Mouse (Mus musculus): ENCODE results near the gene Ifitm6. TPM values are rescaled to one million over a fixed set of nuclear protein-coding genes. Genes with fewer than 3 reads are reported as not detected.
"Not testable (repeated sequence)": the region's sequence is repeated elsewhere in the genome, so short reads cannot be mapped to it uniquely, and the experiment has no call there.

Ifitm6 gene
- under 1 TPM in 1 of 3 experiments, not detected in 2; 0.94 TPM for polyA plus RNA-seq (2017; shearing (Covaris generic))

DNA sequence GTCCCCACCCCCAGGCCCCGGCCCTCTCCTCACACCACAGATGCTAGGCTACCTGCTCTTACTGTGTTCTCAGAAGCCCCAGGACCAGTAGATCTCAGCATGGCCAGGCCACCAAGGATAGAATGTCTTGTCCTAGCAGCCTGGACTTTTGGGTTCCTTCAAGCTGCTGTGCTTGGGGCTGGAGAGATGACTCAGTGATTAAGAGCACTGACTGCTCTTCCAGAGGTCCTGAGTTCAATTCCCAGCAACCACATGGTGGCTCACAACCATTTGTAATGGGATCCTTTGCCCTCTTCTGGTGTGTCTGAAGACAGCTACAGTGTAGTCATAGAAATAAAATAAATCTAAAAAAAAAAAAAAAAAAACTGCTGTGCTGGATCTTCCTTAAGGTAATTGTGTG is at the start of gene Ifitm6:
Gene Ifitm6 (minus strand): TSS at position 101 of the 400 bp plus-strand sequence.
- not testable (repeated sequence) for ATAC-seq

DNA sequence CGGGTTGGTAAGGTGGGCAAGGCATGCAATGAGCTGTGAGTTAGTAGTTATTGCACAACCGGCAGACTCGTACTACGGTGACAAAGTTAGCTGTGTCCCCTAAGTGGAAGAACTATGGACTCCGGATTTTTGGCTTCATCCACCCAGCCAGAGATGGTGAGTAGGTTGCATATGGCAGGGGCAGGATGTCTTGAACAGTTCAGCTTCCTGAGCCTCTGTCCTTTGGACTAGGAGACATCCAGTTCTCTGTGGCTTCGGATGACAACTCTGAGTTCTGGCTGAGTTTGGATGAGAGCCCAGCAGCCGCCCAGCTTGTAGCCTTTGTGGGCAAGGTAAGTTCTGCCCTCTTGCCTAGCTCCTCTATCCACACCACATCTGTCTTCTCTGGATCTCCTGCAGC is 46.9 kb upstream of the Ifitm6 start:
- ATAC-seq: no peak

DNA sequence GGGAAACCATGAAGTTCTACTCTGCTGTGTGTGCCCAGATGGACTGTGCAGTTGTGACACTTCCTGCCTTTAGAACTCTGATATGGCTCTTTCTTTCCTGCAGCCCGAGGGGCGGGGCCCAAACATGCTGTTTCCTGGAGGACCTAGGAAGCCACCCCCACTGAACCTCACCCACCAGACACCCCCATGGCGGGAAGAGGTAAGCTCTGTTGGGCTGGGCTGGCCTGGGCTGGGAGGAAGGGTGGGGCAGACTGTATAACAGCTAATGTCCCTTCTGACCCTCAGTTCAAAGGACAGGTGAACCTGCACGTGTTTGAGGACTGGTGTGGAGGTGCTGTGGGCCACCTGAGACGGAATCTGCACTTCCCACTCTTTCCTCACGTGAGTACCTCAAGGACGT is 46.5 kb upstream of the Ifitm6 start:
- peak; percentile 60 for ATAC-seq

DNA sequence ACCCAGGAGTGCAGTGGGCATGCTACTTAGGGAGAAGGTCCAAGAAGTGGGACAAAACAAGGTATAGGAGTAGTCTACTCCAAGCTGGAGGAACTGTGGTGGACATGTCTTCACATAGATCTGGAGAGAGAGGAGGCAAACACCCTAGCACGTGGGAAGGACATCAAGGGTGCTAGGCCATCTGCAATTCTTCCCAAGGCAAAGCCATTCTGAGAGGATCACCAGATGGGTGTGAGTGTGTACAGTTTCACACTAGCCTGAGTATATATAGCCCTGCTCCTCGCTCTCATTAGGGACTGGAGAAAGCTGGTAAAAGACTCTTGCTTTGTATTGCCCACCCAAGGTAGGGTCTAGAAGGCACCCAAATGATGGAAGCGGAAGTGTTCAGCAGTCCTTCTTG is 45.6 kb upstream of the Ifitm6 start:
- ATAC-seq: no peak

DNA sequence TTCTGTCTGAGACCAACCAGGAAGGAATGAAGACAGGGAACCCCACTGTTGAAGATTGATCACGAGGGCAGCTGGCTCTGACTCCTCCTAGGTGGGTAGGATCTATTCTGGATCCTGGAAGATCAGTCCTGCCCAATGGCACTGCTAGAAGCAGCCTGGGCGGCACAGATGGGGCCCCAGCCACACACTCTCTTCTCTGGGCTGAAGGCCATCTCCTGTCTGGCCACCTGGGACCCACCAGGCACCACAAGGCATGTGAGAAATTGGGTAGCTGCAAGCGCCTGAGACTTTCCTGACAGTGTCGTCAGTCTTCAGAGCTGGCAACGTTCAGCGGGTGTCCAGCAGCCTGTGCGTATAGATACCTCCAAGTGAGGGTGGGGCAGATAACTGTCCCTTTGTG is 44.8 kb upstream of the Ifitm6 start:
- ATAC-seq: no peak

DNA sequence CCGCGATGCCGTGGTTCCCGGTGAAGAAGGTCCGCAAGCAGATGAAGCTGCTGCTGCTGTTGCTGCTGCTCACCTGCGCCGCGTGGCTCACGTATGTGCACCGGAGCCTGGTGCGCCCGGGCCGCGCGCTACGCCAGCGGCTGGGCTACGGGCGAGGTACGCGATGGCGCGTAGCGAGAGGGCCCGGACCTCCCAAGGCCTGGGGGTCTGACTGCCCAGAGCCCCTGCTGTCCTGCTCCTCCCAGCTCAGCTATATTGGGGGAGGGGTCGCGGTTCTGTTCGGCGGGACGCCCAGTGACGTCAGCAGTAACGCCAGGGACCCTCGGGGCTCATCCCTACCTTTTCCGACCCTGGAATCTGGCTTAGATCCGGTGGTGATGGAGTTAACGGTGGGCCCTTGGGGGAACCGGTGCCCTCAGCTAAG is 43.6 kb upstream of the Ifitm6 start:
- no peak for ATAC-seq

DNA sequence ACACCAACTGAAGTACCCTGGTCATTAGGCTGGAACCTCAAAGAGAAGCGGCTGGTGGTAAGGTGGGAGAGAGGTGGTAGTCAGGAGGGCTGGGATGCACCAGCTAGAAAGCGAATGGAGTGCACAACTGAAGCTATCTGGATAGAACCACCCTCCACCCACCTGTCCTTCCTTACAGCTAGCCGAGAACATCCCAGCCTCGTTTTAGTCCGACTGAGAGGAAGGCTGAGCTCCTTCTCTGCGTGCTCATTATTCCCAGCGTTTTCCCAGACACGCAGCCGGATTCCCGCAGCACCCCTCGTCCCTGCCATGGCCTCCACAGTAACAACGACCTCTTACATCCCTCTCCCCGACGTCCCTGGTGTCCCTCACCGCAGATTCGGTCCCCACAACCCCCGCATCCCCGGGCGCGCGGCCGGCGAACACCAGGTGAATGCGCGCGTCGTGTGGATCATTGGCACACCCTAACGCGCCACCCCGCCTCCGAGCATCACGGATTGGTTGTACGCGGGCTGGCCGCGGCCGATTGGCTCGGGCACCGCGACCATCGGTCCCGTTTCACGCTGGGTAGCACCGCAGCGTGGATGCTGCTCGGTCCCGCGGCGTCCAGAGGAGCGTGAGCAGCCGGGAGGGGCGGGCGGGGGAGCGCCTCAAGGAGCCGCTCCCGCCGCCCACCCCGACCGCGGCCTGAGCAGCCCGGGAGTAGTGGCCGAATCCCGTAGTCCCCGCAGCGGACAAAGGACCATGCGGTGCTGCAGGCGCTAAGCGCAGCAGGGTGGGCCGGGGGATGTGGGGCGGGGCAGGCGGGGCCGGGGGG is 42.9 kb upstream of the Ifitm6 start, which contains the start of gene B4galnt4:
Gene B4galnt4 (plus strand): TSS at position 679 of the 817 bp plus-strand sequence.
- ATAC-seq: peak; percentile 70

DNA sequence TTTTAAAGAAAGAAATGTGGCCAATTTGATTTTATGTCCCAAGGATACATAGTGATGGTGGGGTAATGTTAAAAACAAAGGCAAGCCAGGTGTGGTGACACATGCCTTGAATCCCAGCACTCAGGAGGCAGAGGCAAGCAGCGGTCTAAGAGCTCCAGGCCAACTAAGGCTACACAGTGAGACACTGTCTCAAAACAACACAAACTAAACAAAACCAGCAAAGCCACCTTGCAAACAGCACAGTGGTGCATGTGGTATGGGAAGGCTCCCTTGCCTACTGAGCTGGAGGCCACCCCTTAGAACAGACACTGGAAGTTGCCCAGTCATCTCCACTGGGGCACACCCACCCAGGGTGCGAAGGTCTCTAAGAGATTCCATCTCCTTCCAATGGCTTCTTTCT is 42.2 kb upstream of the Ifitm6 start:
- ATAC-seq: no peak

DNA sequence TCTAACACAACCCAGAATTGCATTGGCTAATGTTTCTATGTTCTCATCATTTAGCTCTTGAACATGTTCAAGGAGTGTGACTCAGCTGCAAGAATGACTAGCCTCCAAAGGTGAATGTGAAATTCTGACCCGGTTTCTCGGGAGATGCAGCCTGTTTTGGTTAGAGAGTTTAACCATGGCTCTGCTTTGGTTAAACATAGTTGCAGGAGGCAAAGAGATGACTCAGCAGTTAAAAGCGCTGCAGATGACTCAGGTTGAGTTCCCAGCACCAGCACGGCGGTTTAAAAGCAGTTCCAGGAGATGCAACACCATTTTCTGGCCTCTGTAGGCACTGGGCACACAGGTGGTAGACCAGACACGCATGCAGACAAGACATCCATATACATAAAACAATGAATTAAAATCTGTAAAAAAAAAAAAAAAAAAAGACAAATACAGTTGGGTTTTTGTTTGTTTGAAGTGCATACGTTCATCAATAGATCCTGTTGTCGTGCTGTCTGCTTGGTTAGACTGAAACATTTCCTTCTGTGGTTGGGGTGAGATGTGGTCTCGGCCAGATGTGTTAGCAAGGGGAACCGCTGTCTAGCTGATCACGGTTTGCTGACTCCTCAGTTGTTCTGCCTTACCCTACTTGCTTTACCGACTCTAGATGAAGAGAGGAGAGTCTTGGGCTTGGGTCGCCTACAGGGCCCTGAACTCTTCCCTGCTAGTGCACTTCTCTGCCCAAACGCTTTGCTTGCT is 41.0 kb upstream of the Ifitm6 start:
- ATAC-seq: peak; percentile 70

DNA sequence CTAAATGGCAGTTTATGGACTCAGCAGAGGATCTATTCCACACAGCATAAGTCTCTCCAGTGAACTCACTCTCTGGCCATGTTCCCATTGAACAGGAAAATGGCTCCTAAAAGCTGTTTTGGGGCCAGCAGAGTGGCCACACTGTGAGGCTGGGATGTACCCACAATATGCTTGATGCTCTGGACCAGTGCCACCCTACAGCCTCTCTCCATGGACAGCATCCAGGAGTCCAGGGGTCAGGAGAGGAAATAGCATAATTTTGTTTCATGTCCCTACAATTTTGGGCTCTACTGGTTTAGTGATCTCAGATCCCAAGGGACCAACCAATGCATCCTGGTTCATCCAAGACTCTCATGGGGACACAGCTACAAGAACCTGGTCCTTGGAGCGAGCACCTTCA is 39.8 kb upstream of the Ifitm6 start:
- no peak for ATAC-seq

DNA sequence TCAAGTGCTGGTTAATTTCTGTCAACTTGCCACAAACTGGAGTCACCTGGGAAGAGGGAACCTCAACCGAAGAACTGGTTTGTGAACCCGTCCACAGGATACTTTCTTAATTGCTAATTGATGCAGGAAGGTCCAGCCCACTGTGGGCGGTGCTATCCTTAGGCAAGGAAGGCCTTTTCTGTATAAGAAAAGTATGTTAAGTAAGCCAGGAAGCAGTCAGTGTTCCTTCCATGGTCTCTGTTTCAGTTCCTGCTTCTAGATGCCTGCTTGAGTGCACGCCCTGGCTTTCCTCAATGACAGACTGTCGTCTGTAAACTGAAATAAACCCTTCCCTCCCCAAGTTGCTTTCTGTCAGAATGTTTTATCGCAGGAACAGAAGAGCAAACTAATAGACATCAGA is 39.3 kb upstream of the Ifitm6 start:
- no peak for ATAC-seq

DNA sequence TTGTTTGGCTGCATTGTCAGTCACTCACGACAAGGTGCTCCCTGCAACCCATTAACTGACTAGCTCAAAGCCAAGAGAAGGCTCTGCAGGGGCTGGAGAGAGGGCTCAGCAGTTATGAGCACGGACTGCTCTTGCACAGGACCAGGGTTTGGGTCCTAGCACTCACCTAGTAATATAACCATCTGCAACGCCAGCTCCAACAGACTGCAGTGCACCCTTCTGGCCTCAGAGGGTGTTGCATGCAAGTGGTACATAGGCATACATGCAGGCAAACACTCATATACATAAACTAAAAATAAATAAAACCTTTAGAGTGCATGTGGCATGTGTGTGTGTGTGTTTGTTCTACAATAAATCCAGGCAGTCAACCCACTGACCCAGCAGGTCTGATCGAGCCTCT is 38.1 kb upstream of the Ifitm6 start:
- ATAC-seq: no peak

DNA sequence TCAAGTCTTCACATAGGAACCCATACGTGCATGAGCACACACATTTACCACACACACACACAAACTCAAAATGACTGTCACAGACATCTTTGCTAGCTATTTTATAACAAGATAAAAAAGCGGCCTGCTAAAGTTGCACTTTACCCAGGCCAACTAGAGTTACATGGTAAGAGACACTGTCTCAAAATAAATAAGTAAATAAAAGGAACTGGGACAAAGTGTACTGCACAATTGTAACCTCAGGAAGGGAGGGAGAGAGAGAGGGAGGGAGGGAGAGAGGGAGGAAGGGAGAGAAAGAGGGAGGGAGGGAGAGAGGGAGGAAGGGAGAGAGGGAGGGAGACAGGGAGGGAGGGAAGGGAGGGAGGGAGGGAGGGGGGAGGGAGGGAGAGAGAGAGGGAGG is 34.7 kb upstream of the Ifitm6 start:
- no peak for ATAC-seq

DNA sequence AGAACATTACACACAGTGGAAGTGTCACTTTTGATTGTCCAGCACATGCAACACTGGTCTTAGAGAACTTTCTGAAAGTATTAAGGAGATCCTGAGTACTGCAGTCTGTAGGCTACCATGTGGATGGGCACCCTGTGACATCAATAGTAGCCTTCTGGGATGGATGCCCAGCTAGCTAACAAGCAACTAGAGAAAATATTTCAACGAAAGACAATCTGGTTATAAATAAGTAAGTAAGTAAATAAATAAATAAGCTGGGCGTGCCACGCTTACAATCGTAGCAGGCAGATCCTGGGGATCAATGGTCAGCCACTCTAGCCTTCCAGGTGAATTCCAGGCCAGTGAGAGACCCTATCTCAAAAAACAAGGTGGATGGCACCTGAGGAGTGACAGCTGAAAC is 34.3 kb upstream of the Ifitm6 start:
- no peak for ATAC-seq

DNA sequence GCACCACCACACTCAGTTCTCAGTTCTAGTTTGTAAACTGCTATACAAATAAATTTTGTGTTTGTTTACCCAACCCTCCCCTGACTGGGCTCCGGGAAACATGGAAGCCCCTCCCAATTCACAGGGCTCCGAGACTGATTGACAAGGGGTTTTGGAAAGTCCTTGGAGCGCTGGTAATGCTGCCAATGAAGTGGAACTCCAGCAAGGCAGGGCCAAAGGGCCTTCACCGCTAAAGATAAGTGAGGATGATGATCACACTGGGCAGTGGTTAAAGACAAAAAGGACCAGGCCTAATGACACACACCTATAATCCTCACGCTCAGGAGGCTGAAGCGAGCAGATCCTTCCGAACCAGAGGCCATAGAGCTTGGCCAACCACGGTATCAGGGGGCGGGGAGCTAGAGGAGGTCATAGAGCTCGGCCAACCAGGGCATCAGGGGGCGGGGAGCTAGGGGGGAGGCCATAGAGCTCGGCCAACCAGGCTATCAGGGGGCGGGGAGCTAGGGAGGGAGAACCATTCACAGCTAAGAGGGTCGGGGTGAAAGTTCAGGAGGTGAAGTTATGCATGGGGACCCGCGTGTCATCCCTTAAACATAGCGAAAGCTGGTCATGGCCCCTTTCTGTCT is 33.4 kb upstream of the Ifitm6 start:
- ATAC-seq: no peak

DNA sequence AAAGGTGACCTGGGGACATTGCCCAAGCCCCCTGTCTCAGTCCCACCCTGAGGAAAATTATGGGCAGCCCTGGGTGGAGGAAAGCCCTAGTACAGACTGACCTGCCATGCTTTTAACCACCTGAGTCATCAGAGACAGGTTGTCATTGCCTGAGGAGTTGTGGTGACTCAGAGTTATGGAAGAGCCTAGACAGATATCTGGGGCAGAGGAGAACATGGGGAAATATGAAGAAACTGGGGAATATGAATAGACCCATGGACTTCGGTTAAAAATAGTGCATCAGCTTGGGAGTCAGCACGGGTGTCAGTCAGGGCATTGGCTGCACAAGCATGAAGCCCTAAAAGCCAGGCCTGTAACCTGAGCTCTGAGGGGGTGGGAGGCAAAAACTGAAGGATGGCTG is 31.6 kb upstream of the Ifitm6 start:
- ATAC-seq: no peak

DNA sequence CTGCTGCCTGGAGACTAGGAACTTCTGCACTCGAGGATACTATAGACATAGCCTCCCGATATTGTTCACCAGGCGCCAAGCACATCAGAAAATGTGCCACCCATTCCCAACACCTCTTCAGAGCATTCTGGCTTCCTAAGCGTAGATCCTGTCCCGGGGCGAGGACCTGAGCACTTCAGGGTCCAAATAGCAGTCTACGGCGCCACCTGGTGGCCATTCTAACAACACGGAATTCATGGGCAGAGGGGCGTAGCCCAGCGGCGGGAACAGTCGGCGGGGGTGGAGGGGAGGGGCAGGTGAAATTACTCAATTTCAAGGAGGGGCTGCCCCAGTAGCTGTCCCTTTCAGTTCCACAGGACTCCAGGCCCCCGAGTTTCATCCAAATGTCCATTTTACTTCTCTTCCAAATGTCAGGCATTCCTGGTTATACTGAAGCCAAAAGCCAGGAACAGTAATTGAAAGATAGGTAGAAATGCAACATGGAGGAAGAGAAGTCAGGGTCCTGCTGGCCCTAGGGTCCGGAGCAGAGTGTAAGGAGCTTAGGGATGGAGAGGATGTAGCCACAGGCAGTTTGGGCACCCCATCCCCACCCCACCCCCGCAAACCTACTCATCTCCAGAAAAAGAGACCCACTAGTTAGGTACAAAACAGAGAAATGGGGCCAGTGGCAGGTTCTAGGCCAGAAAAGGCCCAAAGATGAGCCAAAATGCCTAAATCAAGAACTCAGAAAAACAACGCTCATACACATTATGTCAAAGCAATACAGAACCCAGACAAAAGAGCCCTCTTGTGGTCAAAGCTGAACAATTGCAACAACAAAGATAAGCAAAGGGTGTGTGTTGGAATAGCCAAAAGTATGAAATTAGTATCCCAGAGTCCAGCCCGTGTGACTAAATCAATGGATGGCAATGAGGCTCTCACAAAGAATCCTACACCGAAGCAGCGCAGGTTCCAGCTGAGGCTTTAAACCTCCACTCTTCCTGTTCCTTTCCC is 30.8 kb upstream of the Ifitm6 start:
- ATAC-seq: peak; percentile 87

DNA sequence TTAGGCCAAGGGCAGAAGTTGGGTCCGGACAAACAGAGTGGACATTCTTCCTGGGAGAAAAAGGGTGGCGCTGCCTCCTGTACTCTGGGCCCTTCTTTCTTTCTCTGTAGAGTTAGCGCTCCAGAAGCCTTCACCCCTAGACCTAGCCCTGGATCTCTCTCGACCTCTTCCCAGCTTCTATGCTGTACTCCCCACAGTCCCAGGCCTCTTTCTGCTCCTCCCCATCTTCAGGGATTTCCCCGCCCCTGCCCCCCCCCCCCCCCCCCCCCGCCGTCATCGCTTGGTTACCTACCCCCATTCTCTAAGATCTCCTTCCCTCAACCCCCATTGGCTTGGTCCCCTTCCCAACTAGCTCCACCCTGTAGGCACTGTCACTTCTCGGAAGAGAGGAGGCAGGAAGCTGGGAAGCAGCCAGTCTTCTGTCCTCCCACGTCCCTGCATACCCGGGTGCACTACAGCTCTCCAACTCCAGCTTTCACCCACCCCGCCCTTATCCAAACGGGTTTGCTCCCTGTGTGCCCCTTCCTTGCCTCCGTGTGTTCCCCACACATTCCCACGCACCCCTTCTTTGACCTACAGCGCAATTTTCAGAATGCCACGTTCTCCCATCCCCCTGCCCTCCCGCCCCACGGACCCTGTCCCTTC is 30.0 kb upstream of the Ifitm6 start:
- peak; percentile 37 for ATAC-seq

DNA sequence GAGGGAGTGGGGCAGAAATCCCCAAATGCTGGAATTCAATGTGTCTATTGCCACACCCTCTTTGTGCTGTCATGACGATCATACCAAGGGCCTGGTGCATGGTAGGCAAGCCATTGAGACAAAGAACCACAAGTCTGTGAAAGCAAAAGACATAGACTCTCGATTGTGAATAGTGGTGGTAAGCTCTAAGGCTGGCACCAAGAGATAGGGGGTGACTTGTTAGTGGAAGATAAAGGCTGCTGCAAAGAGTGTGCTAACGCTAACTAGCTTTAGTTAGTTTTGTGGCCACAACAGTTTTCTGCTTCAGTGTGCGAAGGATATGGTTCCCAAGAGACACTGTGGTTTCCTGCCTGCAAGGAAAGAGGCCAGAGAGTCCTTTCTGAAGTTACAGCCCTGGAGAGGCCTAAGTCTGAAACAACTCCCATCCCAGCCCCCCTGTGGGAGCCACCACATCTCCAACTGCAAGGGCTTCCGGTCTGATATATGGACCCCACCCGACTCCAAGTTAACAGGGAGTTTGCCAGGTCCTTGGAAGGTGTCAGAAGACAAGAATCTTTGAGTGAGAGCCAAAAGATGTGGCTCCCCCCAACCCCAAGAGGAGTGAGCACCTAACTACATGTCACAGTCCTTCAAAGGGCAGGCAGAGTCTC is 29.3 kb upstream of the Ifitm6 start:
- no peak for ATAC-seq

DNA sequence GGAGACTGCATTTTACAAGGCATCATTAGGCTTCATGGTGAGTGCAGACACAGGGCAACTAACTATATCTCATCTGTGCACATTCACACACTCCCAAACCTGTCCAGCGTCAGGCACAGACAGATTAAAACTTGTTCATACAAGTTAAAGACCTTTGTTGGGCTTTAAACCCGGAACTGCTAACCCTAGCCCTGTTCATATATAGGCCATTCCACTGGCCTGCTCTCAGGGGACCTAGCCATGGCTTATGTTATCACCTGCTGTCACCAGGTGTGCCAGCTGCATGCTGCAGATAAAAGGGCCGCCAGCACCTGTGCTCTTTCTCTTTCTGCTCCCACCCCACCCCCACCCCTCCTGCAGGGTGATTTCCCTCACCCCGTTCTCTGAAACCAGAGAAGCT is 24.8 kb upstream of the Ifitm6 start:
- ATAC-seq: no peak

DNA sequence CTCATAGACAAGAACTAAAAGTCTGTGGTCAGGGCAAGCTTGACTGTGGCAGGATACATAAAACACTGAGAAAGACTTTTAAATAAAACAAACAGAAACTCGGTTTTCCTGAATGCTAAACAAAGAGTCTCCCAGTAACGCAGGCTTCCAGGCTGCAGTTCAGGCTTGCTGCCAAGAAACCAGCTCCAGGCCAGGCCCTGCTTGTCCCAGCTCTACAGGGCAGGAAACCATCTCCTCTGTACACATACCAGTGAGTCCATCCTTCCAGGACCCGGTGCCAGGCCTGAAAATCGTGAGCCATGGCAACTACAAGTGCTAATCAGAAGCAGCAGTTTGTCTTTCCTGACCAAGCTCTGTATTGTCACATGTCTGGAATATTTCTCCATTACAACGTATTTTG is 23.9 kb upstream of the Ifitm6 start:
- ATAC-seq: no peak
